Mouse (Mus musculus) inflammation-experienced regulatory T-cells (primary cell): ENCODE results near the gene Gm10330. TPM values are rescaled to one million over a fixed set of nuclear protein-coding genes. Genes with fewer than 3 reads are reported as not detected.

Experiments used
- polyA plus RNA-seq, 2 experiments: library from polyadenylated mRNA; unstranded; fragments of 100-300 nt; shearing (Covaris generic); gene quantifications; one replicate each; pipeline ENCODE4 v1.2.1; 2017

Gm10330 gene
- 1 to 10 TPM in 1 of 2 experiments, under 1 TPM in 1; 0.20 to 1.1 TPM for polyA plus RNA-seq

GRCm38 (mm10) chr12:23780165-23780564 lies at the start of gene Gm10330:
TSS of gene Gm10330 (minus strand) at chr12:23780265.

